Mouse (Mus musculus) spleen, postnatal 36 days (tissue): ENCODE measurements around the gene Rbm26.

Experiments used
- DNase-seq, 2 experiments: peaks; one replicate each; pipeline ENCODE4 v3.0.0; 2022; ENCODE audit warnings: low spot score in 2 of 2, mixed read lengths in 1 of 2

The Rbm26 gene

DNA sequence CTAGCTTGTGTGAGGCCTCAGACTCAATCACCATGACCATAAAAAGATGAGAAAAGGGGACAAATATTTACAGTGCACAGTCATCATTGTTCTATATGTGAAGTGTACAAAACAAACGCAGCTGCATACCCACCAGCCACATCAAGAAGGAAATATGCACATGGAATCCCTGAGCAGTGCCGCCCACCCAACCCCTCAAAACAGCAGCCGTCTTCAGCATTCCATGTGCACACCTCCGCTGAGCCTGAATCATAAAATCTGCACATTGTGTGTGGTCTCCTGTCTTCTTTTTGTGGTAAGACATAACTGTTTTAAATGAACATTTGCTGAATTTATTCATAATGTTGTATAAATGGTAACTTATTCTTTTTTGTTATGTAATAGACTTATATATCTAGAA, 90.1 kb downstream of the Rbm26 start:
- DNase-seq, result no peak

DNA sequence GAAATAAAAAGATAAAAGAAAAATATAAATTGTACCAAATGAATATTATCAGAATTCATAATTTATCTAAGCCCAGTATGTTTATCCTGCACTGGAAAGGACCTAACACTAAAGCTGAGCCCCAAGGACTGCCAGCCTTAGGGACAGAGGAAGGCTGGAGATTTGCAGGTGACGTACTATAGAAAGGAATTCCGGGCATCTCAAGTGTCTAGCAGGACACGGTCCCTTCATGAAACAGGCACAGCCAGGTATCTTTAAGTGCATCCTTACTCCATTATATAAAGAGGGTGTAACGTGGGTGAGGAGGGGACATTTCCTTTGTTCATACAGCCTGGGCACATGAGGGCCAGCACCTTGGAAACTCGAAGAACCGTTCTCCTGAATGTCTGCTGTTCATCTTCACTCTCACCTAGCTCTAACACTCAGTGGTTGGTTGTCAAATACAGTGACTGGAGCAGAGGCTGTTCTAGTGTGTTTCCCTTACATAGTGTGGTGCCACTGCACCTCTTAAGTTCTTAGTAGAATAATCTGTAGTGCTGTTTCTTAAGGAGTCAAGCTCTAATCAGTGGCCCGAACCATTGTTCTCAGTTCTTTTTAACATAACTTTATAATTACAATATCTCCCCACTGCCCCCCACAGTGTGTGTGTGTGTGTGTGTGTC, 91.7 kb downstream of the Rbm26 start:
- DNase-seq, result no peak

DNA sequence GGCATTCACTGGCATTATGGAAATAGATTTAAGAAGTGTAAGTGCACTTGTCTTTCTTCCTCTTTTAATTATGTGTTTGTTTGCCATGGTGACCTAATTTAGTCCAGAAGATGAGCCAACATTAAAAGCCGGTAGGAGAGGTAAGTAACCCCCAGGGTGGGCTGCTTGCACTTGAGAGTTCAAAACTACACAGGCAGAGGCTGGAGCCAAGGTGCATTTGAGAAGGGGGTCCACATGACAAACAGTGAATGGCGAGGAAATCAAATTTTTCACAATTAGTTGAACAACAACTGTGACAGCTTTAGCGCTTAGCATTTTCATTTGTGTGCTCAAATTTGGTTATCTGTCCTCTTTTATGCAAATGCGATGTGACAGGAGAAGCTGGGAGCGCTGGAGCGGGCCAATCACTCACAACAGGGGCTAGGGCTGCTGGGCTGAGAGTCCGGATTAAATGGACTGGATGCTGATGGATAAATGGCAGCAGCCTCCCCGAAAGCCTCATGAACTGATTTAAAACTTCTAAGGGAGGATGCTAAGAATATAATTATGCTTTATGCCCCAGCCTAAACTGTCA, 92.3 kb downstream of the Rbm26 start:
- DNase-seq, result no peak

DNA sequence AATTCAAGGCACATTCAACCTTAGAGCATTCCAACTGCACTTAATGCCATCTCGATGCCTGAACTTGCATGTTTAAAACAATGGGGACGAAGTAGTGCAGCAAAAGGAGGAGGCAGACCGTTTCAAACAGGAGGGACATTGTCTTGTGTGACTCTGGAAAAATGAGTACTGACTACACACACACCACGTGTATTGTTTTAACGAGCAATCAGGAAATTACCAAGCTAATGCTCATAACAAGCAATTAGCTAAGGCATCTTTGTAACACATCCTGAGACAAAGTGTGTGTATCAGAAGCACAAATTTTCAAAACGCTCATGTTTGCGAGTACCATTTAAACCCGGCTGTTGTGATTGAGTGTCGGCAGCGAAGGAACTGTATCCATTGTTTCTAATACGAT, 93.0 kb downstream of the Rbm26 start:
- DNase-seq, result no peak

DNA sequence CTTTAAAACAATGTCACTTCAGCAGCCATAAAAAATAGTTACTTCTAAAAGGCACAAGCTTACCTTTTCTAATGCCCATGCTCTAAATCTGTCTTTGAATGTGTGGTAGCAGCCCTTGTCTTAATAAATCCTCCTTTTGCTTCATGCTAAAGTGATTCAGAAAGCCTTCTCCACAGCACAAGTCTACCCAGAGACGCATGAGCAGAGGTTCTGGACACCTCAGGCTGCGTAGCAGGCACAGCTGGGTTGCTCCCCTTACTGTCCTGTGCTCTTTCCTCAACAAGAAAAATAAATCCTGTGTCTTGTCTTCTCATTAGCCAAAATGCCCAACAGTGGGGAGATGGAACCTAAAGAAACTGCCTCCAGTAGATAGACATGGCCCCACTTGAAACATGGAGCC, 102.4 kb downstream of the Rbm26 start:
- DNase-seq, result no peak

DNA sequence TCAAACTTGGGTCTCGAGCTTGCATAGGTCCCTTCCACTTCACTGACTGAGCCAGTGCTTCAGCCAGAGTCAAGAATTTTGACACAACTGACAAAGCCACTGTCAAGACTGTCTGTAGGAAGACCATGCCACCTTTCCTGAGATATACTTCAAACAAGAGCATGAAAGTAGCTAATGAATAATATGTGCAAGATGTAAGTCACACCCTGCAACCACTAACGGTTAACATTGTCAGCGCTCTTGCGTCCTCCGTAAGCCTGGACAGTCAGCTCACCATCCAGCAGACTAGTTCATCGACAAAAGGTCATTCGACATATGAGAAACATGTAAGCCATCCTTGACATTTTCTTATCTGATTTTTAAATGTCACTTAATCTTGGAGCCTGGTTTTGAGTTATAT, 102.8 kb downstream of the Rbm26 start:
- DNase-seq, result no peak

DNA sequence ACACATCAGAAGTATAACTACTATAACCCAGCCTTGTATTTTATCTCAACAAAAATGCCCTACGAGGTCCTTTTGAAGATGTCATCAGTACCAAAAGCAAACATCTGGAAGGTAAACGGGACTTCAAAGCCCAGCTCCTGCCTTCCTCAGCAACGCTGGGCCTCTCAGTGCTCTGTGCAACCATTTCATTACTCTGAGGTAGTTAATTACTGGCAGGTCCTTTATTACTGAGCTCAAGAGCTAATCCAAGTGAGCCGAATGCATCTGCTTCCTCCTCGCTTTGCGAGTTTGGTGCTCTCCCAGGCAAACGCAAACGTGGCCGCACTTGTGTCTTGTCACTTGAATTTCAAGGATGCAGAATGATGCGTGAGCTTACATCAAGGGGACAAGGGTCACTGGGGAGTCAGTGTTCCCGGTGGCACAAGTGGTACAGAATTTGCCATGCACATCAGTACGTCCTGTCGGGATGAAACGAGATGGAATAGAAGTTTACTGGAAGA, 106.1 kb downstream of the Rbm26 start:
- no peak for DNase-seq

DNA sequence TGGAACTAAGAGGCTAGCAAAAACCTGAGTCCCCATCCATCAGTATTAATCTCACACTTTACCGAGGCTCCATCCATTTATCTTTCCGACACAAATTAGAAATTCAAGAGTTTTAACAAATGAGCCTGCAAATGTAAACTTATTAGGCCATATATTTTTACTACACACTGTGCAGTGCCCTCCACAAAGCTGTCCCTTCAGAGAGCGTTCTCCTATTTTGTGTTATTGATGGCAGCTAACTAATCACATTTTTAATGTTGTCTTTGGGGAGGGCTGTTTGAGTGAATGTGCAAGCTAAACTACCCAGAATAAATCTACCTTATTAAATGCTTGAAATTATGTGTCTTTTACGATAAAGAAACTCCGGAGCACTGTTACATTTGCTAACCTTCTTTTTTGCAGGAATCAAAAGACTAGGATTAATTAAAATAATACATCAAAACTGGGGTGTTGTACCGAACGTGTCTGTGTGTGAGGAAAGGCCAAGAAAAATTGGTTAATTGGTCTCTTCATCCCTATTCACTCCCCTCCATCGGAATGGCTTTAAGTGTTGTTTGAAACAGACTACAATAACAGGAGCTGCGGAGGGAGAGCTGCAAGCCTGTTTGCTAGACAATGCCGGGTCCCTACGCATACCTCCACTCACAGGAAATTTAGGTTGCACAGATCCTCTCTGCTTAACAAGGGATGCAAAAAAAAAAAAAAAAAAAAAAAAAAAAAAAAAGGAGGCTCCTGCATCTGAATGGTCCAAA, 106.7 kb downstream of the Rbm26 start:
- DNase-seq, result no peak

DNA sequence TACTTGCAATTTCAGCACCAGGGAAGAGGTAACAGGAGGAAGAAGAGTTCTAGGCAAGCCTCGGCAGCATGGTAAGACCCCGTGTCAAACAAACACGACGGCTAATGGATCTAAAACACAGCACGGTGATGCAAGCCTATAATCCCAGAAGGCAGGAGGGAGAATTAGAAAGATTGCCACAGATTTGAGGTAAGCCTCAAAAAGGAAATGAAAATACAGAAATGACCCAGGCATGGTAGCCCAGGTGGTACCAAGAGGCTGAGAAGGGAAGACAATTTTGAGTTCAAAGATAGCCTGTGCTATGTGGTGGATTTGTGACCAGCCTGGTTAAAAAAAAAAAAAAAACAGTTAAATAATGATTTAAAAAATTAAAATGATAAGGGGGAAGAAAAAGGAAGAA, 109.1 kb downstream of the Rbm26 start:
- DNase-seq, result no peak

DNA sequence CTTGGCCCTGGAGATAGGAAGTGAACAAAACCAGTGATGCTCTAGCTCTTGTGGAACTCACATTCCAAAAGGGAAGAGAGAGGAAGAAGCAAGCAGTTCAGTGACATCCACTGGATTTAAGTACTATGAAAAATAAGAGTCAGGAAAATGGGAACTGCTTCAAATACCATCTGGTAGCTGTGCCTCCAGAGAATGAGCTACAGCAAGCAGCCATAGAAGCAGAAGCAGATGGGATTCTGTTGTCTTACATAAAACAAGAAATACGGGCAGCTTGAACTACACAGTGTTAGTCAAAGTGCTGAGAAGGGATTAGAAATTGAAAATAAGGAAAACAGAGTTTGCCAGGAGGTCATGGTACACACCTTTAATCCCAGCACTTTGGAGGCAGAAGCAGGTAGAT, 112.9 kb downstream of the Rbm26 start:
- no peak for DNase-seq

DNA sequence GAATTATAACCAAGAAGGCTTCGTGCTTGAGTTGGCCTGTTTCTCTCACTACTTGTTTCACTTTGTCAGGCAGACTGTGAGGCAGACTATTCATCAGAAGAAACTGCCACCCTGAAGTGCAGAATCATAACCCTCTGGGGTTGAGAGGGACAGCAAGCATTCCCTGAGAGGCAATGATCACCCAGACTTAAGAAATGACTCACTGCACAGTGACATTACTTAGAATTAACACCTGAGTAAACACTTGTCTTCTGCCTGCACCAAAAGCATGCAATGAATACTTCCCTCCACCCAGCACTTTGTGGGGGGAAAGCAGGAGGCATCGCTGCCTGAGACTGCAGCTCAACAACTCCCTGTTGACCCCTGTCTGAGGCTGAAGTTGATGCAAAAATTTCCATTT, 115.9 kb downstream of the Rbm26 start:
- no peak for DNase-seq

DNA sequence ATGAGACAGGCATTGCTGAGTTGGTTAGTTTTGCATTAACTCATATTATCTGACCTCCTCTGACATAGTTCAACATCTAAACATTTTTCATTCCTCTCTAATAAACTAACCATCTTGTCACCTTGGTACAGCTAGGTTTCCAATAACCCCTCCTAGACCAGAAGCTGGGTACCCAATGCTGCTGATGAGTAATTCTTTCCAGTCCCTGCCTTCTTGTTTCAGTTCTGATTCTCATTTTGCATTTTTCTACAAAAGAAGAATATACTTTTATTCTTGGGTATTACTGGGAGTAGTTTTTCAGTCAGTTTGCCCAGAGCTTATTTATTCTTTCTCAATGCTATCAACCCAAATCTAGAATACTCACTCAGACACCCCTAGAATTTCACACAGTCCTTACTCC, 119.2 kb downstream of the Rbm26 start:
- DNase-seq, result no peak
